Mouse (Mus musculus) liver, embryonic 14.5 days (tissue): ENCODE data around the gene Nemf. TPM values are rescaled to one million over a fixed set of nuclear protein-coding genes. Genes with fewer than 3 reads are reported as not detected.

Experiments
- ATAC-seq: fragments of 200-750 bp; cut with Nextera tagmentation; 2 replicates; pipeline ENCODE4 v1.8.0; 2017; ENCODE audit warnings: moderate number of reproducible peaks, mild to moderate bottlenecking, moderate library complexity; ENCODE audit not compliant: insufficient read depth
- DNase-seq, 3 experiments: peaks; one replicate each; pipeline ENCODE4 v3.0.0-alpha.2; 2012 to 2013; ENCODE audit warnings: low read depth in 3 of 3, low spot score in 3 of 3
- H3K27ac ChIP-seq: fragments of 300-500 bp; sonication (generic); 2 replicates; pipeline ENCODE4 v1.5.1; 2014; ENCODE audit warnings: moderate library complexity, mild to moderate bottlenecking, control low read depth, inconsistent platforms
- H3K27me3 ChIP-seq: fragments of 300-500 bp; sonication (generic); 2 replicates; pipeline ENCODE4 v1.6.1; 2014; ENCODE audit warnings: mild to moderate bottlenecking, low read length, moderate library complexity; ENCODE audit not compliant: control insufficient read depth, insufficient read depth
- H3K36me3 ChIP-seq: fragments of 300-500 bp; sonication (generic); replicated peaks from 2 replicates; pipeline ENCODE4 v1.6.1; 2014; ENCODE audit warnings: low read depth; ENCODE audit not compliant: control insufficient read depth, insufficient read depth
- H3K4me1 ChIP-seq, 2 experiments: fragments of 200-500 bp in 1 of 2; fragments of 300-500 bp in 1 of 2; sonication (generic) in 1 of 2; replicated peaks; 2 replicates each; pipeline ENCODE4 v1.6.1; 2012 to 2014; ENCODE audit warnings: antibody characterized with exemption in 1 of 2, inconsistent platforms in 1 of 2, low read length in 1 of 2; ENCODE audit not compliant: control insufficient read depth in 2 of 2, insufficient read depth in 2 of 2
- H3K4me2 ChIP-seq: fragments of 300-500 bp; sonication (generic); 2 replicates; pipeline ENCODE4 v1.6.1; 2014; ENCODE audit warnings: low read depth, mild to moderate bottlenecking, control low read depth, moderate library complexity
- H3K4me3 ChIP-seq, 2 experiments: fragments of 200-500 bp in 1 of 2; fragments of 300-500 bp in 1 of 2; sonication (generic) in 1 of 2; 2 replicates each; pipeline ENCODE4 v1.5.1; 2012 to 2014; ENCODE audit warnings: low read depth in 2 of 2, low read length in 2 of 2, mild to moderate bottlenecking in 2 of 2, control low read depth in 1 of 2, inconsistent platforms in 1 of 2, moderate library complexity in 1 of 2; ENCODE audit not compliant: insufficient read depth in 1 of 2
- H3K9ac ChIP-seq: fragments of 300-500 bp; sonication (generic); replicated peaks from 2 replicates; pipeline ENCODE4 v1.6.1; 2014; ENCODE audit warnings: mild to moderate bottlenecking, control low read depth, moderate library complexity
- H3K9me3 ChIP-seq: fragments of 300-500 bp; sonication (generic); 2 replicates; pipeline ENCODE4 v1.6.1; 2016; ENCODE audit warnings: low read length, mixed read lengths; ENCODE audit not compliant: control insufficient read depth
- CTCF ChIP-seq: IDR thresholded peaks from 2 replicates; pipeline ENCODE4 v1.5.1; 2016; ENCODE audit warnings: antibody characterized with exemption, low read depth, control low read depth
- EP300 ChIP-seq: IDR thresholded peaks from 2 replicates; pipeline ENCODE4 v1.6.1; 2016; ENCODE audit warnings: antibody characterized with exemption, low read depth
- WGBS: fragments of 180-500 bp; shearing (Covaris S2); extraction: QIAGEN DNeasy Blood & Tissue Kit; methylation state at CpG from one replicate; pipeline ENCODE4 v1.1.7; 2014; ENCODE audit not compliant: insufficient replicate concordance; 5-methylcytosine and 5-hydroxymethylcytosine counted together
- polyA plus RNA-seq, 2 experiments: library from polyadenylated mRNA; depleted of rRNA in 1 of 2; stranded (reverse) in 1 of 2; unstranded in 1 of 2; fragments of >200 nt; fragmentation: Nextera tagmentation in 1 of 2; extraction: Ambion mirVana in 1 of 2; gene quantifications; 2 replicates each; pipeline versions ENCODE4 v1.2.1 to v1.2.3; 2012 to 2014

The Nemf gene
- polyA plus RNA-seq, 2 experiments: 11.1 to 33.7 TPM

DNA sequence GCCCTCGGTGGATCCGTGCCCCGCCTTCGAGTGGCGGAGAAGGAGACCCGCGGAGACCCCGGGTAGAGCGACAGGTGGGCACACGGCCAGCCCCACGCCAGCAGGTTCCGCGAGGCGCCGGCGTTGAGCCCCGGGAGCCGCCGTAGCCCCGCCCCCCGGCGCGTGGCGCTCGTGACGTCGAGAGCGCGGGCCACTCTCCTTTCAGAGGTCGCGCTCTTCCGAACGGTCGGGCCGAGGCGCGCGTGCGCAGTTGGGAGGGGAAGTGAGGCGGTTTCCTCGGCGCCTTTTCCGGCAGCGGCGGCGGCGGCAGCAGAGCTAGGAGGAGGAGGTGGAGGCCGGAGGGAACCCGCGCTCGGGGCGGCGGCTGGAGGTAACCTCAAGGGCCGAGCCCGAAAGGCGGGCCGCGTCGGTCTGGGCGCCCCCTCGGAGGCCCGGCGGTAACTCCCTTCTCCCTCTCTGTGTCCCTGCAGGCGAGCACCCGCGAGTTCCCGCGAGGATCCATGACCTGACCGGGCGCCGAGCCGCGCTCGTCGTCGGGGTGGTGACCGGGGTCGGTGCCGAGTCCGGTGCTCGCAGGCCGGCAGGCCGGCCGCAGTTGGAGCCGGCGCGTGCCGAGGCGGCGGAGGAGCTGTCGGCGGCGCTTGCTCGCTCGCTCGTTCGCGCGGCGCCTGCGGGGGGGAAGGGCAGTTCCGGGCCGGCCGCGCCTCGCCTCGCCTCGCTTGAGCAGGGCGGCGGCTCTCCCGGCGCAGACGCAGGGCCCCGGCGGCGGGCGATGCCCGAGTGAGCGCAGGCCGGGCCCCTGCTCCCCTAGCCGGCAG is 15.1 kb upstream of the Nemf start, which contains the start of the genes Arf6 and Gm9887:
TSS of gene Arf6 (plus strand) at position 297 of the 818 bp plus-strand sequence.
TSS of gene Gm9887 (minus strand) at position 605 of the 818 bp plus-strand sequence.
- peak within 1 kb of the TSS; percentile 94 to 98 for H3K4me3 ChIP-seq
- under 1% methylated on average over 114 of the region's 121 CpGs for WGBS
- no peak for TF ChIP-seq CTCF
- TF ChIP-seq EP300: 0 out of 2 replicates have a peak, but pooled peaks have one; percentile 2
- peak within 1 kb of the TSS; percentile 99 for H3K9ac ChIP-seq
- peak within 1 kb of the TSS; percentile 96 for H3K4me2 ChIP-seq
- peaks cover 7 to 15% of the 10 kb centered on the region in 2 experiments for H3K4me1 ChIP-seq
- ATAC-seq (peak; percentile 88), DNase-seq (peak; percentile 93 to 94 (median 94))
- no peaks in the 10 kb centered on the region for H3K9me3 ChIP-seq
- H3K36me3 ChIP-seq: peaks cover 25% of the 10 kb centered on the region
- peak within 1 kb of the TSS; percentile 96 for H3K27ac ChIP-seq
- H3K27me3 ChIP-seq: no peaks in the 10 kb centered on the region

DNA sequence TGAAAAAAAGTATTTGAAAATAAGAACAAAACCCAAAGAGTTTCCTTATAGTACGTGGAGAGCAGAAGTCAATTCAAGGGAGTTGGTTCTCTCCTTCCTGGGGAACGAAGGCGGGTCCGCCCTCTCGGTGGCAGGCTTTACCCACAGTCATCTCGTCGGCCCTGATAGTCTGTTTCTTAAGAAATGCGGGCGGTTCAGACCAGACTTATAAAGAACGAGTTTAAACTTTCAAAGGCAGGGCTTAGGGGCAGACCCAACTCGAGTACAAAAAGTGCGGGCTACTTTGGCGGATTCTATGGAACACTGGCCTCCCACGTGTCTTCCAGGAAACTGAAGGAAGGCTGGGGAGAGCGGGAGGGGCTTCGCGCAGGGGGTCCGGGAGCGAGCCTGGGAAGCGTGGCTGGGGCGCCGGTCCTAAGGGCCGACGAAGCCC is 14.5 kb upstream of the Nemf start:
- under 1% methylated on average over 24 of the region's 24 CpGs for WGBS
- ATAC-seq: peak; percentile 62

DNA sequence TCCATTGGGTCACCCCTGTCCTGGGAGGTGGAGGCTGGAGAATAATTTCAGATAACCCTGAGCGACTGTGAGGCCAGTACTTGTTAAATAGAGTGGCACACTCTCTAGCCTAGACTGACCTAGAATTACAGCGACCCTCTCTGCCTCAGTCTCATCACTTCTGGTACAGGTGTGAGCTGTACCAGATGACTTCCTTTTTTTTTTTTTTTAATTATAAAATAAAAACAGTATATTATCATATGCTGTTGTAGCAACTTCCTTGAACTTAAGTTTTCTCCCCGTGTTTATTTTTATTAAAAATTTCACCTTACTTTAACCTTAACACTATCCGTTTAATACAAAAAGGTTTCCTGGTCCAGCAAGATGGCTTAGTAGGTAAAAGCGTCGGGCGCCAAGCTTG is 14.0 kb upstream of the Nemf start:
- H3K4me2 ChIP-seq: peak overlapping the region; percentile 96
- 9% methylated on average over 7 of the region's 7 CpGs for WGBS
- H3K4me1 ChIP-seq: peaks cover 4 to 16% of the 10 kb centered on the region in 2 experiments
- no peak for DNase-seq
- H3K36me3 ChIP-seq: peaks cover 22% of the 10 kb centered on the region
- ATAC-seq: no peak
- H3K27ac ChIP-seq: peak overlapping the region; percentile 84
- H3K9ac ChIP-seq: peak overlapping the region; percentile 98
- H3K9me3 ChIP-seq: no peaks in the 10 kb centered on the region
- no peaks in the 10 kb centered on the region for H3K27me3 ChIP-seq
- peak overlapping the region; percentile 80 to 98 for H3K4me3 ChIP-seq
- TF ChIP-seq EP300 (no peak), CTCF (no peak)

More for the DNA sequence above, 14.5 kb upstream of the Nemf start:
- H3K4me2 ChIP-seq: peak overlapping the region; percentile 96
- peak overlapping the region; percentile 80 to 98 for H3K4me3 ChIP-seq
- TF ChIP-seq EP300 (0 out of 2 replicates have a peak, but pooled peaks have one; percentile 1), CTCF (peak; percentile 51)
- DNase-seq: peak in 2 of 3 experiments; percentile 67 to 71
- no peaks in the 10 kb centered on the region for H3K9me3 ChIP-seq
- peak overlapping the region; percentile 98 for H3K9ac ChIP-seq
- H3K27ac ChIP-seq: peak overlapping the region; percentile 84
- peaks cover 7 to 17% of the 10 kb centered on the region in 2 experiments for H3K4me1 ChIP-seq
- no peaks in the 10 kb centered on the region for H3K27me3 ChIP-seq
- H3K36me3 ChIP-seq: peaks cover 25% of the 10 kb centered on the region

DNA sequence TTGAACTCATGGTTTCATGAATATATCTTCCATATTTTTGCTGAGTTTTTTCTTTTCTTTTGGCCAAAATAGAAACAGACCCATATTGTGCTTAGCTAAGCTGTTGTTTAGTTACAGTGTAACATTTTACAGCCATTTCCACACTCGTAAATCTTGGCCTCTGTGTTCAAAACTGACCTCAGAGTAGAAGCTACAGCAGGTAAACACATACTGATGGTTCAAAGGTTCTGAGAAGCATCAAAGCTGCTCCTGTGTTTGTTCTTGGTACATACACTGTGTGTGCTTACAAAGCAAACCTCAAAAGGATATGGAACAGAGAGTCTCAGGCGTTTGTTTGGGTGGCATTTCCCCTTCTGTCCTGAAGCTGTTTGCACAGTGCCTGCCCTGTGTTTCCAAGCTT is 10.6 kb upstream of the Nemf start:
- H3K27ac ChIP-seq: no peak overlapping the region
- no peak overlapping the region for H3K4me2 ChIP-seq
- H3K9me3 ChIP-seq: no peaks in the 10 kb centered on the region
- WGBS: 54% methylated on average over 2 of the region's 2 CpGs
- no peak overlapping the region for H3K9ac ChIP-seq
- DNase-seq (no peak), ATAC-seq (no peak)
- peaks cover 25 to 26% of the 10 kb centered on the region in 2 experiments for H3K4me1 ChIP-seq
- no peak overlapping the region for H3K4me3 ChIP-seq
- no peaks in the 10 kb centered on the region for H3K36me3 ChIP-seq
- no peaks in the 10 kb centered on the region for H3K27me3 ChIP-seq
- no peak for TF ChIP-seq CTCF
- TF ChIP-seq EP300: no peak

DNA sequence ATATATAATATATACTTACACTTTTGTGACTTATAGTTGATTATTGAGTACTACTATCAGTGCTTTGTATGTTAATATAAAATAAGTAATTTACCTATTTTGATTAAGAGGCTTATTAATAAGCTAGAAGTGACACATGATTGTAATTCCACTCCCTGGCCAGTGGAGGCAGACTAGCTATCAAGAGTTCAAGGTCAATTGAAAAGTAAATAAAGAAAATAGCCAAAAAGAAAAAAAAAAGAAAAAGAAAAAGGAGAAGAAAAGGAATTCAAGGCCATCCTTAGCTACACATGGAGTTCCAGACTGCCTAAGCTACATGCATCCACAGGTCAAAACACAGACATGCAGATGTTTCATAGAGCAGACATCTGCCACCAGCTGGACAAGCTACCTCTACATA is 9.5 kb upstream of the Nemf start:
- peaks cover 30 to 32% of the 10 kb centered on the region in 2 experiments for H3K4me1 ChIP-seq
- no peak overlapping the region for H3K4me2 ChIP-seq
- H3K4me3 ChIP-seq: no peak overlapping the region
- H3K9ac ChIP-seq: no peak overlapping the region
- ATAC-seq (no peak), DNase-seq (no peak)
- H3K27ac ChIP-seq: no peak overlapping the region
- H3K9me3 ChIP-seq: no peaks in the 10 kb centered on the region
- TF ChIP-seq CTCF: peak; percentile 45; the same call in 1 of the 2 replicates
- TF ChIP-seq EP300: no peak
- H3K36me3 ChIP-seq: no peaks in the 10 kb centered on the region
- no peaks in the 10 kb centered on the region for H3K27me3 ChIP-seq
